24 mouse cellular contexts compared by ENCODE assay signal in the genomic region with DNA sequence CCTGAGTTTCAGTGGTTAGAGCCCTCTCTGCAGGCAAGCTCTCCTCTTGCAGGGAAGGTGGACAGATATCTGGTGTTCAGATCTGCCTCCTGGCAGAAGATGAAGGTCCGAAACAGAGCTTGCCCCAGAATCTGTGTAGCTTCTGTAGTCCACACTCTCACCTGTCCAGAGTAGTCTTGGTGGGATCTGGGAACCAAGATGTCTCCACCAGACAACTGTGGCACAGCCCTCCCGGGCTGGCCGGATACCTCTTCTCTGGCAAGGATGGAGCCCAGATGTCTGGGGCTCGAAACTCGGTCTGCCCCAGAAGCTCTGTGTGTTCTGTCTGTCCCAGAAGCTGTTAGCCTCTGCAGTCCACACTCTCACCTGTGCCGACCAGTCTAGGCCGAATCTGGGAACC. TPM values are rescaled to one million over a fixed set of nuclear protein-coding genes. Genes with fewer than 3 reads are reported as not detected.
"Had no signal": no experiment of that assay in that cellular context is flagged by ENCODE, and none has a peak within 500 bp of the region (broad histone marks: within the 10 kb centered on the region; RNA-seq: fewer than 3 reads in every experiment).

No protein-coding gene starts in this region.

- H3K4me2 ChIP-seq: neural tube, embryonic 13.5 days; neural tube, embryonic 15.5 days; stomach, embryonic 15.5 days had no signal

- H3K36me3 ChIP-seq: neural tube, embryonic 13.5 days; neural tube, embryonic 15.5 days; stomach, embryonic 15.5 days had no signal

- H3K27ac ChIP-seq: neural tube, embryonic 13.5 days; neural tube, embryonic 15.5 days; stomach, embryonic 15.5 days; stomach, postnatal 0 days had no signal

- H3K4me1 ChIP-seq: neural tube, embryonic 13.5 days; neural tube, embryonic 15.5 days; stomach, embryonic 15.5 days had no signal

- DNase-seq: retina, postnatal 1 day; right cerebral cortex, adult 18-20 months; right cerebral cortex, postnatal 14 days; right cerebral cortex, postnatal 25 days; right cerebral cortex, postnatal 4 days; spleen, adult 18-20 months; thymus, adult 18-20 months; thymus, adult 2 months; thymus, postnatal 14 days; thymus, postnatal 25 days; thymus, postnatal 36 days; thymus, postnatal 4 days had no signal

- H3K4me3 ChIP-seq: neural tube, embryonic 13.5 days; neural tube, embryonic 15.5 days; stomach, embryonic 15.5 days had no signal

- H3K9ac ChIP-seq: neural tube, embryonic 13.5 days; neural tube, embryonic 15.5 days; stomach, embryonic 15.5 days had no signal

- H3K27me3 ChIP-seq: neural tube, embryonic 13.5 days; neural tube, embryonic 15.5 days; stomach, embryonic 15.5 days had no signal

- H3K9me3 ChIP-seq: neural tube, embryonic 13.5 days; neural tube, embryonic 15.5 days; stomach, embryonic 15.5 days had no signal

RNA-seq across cellular contexts. Expression of gene Olfr814, which starts 6.3 kb away (rescaled TPM):
- polyA plus RNA-seq: neural tube, embryonic 13.5 days; neural tube, embryonic 14.5 days; neural tube, embryonic 15.5 days; small intestine, adult 2 months; spleen, adult 2 months; stomach, embryonic 14.5 days; stomach, embryonic 15.5 days; stomach, embryonic 16.5 days; stomach, postnatal 0 days; testis, adult 2 months; thymus, adult 2 months; thymus, postnatal 0 days; urinary bladder, adult 2 months had no signal

RNA-seq across cellular contexts. Expression of gene Olfr815, which starts 19.7 kb away (rescaled TPM):
- polyA plus RNA-seq: neural tube, embryonic 13.5 days; neural tube, embryonic 14.5 days; neural tube, embryonic 15.5 days; small intestine, adult 2 months; spleen, adult 2 months; stomach, embryonic 14.5 days; stomach, embryonic 15.5 days; stomach, embryonic 16.5 days; stomach, postnatal 0 days; testis, adult 2 months; thymus, adult 2 months; thymus, postnatal 0 days; urinary bladder, adult 2 months had no signal

RNA-seq across cellular contexts. Expression of gene Olfr816, which starts 29.5 kb away (rescaled TPM):
- polyA plus RNA-seq: neural tube, embryonic 13.5 days; neural tube, embryonic 14.5 days; neural tube, embryonic 15.5 days; small intestine, adult 2 months; spleen, adult 2 months; stomach, embryonic 14.5 days; stomach, embryonic 15.5 days; stomach, embryonic 16.5 days; stomach, postnatal 0 days; testis, adult 2 months; thymus, adult 2 months; thymus, postnatal 0 days; urinary bladder, adult 2 months had no signal

RNA-seq across cellular contexts. Expression of gene Olfr813, which starts 30.8 kb away (rescaled TPM):
- polyA plus RNA-seq: neural tube, embryonic 13.5 days; neural tube, embryonic 14.5 days; neural tube, embryonic 15.5 days; small intestine, adult 2 months; spleen, adult 2 months; stomach, embryonic 14.5 days; stomach, embryonic 15.5 days; stomach, embryonic 16.5 days; stomach, postnatal 0 days; testis, adult 2 months; thymus, adult 2 months; thymus, postnatal 0 days; urinary bladder, adult 2 months had no signal

RNA-seq across cellular contexts. Expression of gene Olfr812, which starts 40.0 kb away (rescaled TPM):
- polyA plus RNA-seq: neural tube, embryonic 13.5 days; neural tube, embryonic 14.5 days; neural tube, embryonic 15.5 days; small intestine, adult 2 months; spleen, adult 2 months; stomach, embryonic 14.5 days; stomach, embryonic 15.5 days; stomach, embryonic 16.5 days; stomach, postnatal 0 days; testis, adult 2 months; thymus, adult 2 months; thymus, postnatal 0 days; urinary bladder, adult 2 months had no signal
